Mouse (Mus musculus): ENCODE measurements around the gene Tmprss9.

Gene Tmprss9

GRCm38 (mm10) chr10:80915260-80915659 lies 43.6 kb downstream of the Tmprss9 start:
- no peak for DNase-seq (ENCODE audit: low spot score)

GRCm38 (mm10) chr10:80915736-80916135 lies 44.1 kb downstream of the Tmprss9 start:
- DNase-seq (ENCODE audit: low spot score): no peak

DNA sequence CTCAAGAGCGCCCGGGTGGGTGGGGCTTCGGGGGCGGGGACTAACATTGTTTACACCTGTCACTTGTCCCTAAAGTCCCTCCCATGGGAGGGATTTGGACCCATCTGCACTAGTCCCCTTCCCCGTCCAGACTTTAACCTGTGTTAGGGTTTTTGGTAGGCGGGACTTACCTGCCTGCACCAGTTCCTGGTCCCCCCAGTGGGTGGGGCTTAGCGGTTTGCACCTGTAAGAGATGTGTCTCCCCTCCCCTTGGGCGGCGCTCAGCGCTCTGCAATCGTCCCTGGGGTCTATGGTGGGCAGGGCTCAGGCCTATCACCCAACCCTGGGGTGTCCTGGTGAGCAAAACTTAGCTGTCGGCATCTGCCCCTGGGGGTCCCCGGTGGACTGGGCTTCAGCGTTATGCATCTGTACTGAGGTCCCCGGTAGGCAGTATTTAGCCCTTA lies 45.7 kb downstream of the Tmprss9 start:
- no peak for DNase-seq (ENCODE audit: low spot score)

- DNase-seq (ENCODE audit: low spot score): peak; percentile 80
Observed at GRCm38 (mm10) chr10:80917779-80918434, 46.3 kb downstream of the Tmprss9 start, which contains the start of gene Lmnb2. Lmnb2 (minus strand) TSS chr10:80918245.

- DNase-seq (ENCODE audit: low spot score): no peak
Observed at GRCm38 (mm10) chr10:80921923-80922322, 50.3 kb downstream of the Tmprss9 start.

DNA sequence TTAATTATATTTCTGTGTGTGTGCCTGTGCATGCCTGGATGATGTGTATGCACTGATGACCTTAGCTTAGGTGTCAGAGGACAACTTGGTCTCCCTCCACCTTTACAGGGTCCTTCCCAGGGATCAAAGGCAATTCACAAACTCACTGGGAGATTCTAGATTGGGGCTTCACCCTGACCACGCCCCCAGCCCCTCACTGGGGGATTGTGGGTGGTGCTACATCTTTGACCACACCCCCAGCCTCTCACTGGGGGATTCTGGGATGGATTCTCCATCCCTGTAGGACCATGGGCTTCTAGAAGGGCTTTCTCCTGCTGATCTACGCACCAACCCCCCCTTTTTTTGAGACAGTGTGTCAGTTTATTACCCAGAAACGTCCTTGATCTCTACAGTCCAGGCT lies 53.8 kb downstream of the Tmprss9 start:
- no peak for DNase-seq (ENCODE audit: low spot score)

GRCm38 (mm10) chr10:80928586-80929298 lies 57.1 kb downstream of the Tmprss9 start:
- DNase-seq (ENCODE audit: low spot score): peak; percentile 94

GRCm38 (mm10) chr10:80929299-80930226 lies 57.9 kb downstream of the Tmprss9 start, which contains the start of gene Gadd45b:
Gadd45b (plus strand) TSS chr10:80930073.
- DNase-seq (ENCODE audit: low spot score): peak; percentile 99

DNA sequence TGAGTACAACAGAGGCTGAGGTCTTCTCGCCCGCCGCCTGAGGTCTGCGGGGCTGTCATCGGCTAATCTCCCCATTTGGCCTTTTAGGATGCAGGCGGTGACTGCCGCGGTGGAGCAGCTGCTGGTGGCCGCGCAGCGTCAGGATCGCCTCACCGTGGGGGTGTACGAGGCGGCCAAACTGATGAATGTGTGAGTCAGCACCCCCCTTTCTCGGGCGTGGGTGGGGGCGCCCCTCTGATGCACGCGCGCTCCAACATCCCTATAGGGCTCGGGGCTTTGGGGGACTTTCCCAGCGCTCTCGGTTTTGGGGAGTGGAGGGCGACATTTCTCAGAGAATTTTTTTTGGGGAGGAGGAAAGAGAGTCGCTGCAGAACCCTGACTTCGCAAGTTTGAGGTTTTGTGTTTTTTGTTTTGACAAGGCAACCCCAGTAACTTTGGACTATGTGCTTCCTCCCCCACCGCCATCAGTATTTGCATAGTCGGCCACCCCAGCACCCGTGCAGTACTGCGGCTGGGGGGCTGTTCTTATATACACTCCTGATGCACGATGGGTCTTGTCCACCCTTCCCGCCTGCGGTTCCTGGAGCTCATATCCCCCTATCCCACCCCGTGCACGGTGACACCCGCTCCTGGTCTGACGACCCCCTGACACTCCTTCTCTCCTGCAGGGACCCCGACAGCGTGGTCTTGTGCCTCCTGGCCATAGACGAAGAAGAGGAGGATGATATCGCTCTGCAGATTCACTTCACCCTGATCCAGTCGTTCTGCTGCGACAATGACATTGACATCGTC lies 58.9 kb downstream of the Tmprss9 start:
- peak; percentile 68 for DNase-seq (ENCODE audit: low spot score)

GRCm38 (mm10) chr10:80931153-80931671 lies 59.6 kb downstream of the Tmprss9 start:
- DNase-seq (ENCODE audit: low spot score): no peak

- DNase-seq (ENCODE audit: low spot score): no peak
Observed at GRCm38 (mm10) chr10:80931695-80932094, 60.0 kb downstream of the Tmprss9 start.

DNA sequence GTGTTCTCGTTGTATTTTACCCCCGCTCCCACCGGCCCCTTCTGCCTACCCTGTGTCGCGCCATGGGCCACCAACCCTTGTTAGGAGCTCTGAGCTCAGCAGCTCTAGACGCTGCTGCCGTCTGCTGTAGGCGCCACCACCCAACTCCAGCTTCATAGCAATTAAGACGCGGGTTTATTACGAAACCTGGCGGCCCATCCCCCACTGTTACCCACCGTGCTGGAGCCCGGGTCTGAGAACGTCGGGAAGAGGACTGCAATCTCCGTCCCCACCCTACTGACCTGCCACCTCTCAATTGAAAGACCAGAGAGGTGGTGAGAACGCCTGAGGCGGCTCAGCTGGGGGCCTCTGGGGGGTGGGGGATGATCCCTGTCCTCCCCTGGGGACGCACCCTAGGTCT lies 60.6 kb downstream of the Tmprss9 start:
- DNase-seq (ENCODE audit: low spot score): peak; percentile 73

DNA sequence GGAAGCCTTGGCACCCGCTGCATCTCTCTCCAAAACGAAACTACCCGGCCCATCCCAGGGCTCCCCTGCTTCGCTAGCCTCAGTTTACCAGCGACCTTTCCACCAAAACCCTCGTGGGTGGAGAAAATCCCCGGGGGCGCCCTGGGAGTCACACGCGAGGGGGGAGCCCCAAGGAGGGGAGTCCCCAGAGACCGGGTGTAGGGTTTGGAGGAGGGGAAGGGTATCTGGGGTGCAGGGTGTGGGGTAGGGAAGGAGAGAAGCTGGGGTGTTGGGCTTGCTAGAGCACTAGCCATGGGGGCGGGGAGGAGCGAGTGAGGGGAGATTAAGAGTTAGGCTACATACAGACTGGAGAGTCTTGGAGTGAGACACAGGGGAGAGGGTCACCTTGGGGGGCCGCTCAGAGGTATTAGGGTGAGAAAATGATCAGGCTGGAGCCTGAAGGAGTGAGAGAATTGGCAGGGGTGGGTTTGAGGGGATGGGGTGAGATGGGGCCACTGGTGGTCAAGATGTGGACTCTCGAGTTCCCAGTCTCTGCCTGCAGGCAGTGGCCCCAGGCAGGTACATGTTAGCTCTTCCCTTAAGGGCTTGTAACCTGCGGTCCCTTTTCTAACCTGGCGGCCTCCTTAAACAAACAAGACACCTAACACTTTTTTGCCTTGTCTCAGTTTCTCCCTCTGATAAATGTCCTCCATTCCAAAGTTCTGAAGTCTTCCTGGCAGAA lies 61.2 kb downstream of the Tmprss9 start:
- peak; percentile 65 for DNase-seq (ENCODE audit: low spot score)

- peak; percentile 62 for DNase-seq (ENCODE audit: low spot score)
Observed at GRCm38 (mm10) chr10:80933421-80933979, 61.9 kb downstream of the Tmprss9 start.

- DNase-seq (ENCODE audit: low spot score): peak; percentile 69
Observed at GRCm38 (mm10) chr10:80934136-80934985, 62.7 kb downstream of the Tmprss9 start.

- no peak for DNase-seq (ENCODE audit: low spot score)
Observed at GRCm38 (mm10) chr10:80935241-80935640, 63.6 kb downstream of the Tmprss9 start.

- no peak for DNase-seq (ENCODE audit: low spot score)
Observed at GRCm38 (mm10) chr10:80935698-80936097, 64.0 kb downstream of the Tmprss9 start.

DNA sequence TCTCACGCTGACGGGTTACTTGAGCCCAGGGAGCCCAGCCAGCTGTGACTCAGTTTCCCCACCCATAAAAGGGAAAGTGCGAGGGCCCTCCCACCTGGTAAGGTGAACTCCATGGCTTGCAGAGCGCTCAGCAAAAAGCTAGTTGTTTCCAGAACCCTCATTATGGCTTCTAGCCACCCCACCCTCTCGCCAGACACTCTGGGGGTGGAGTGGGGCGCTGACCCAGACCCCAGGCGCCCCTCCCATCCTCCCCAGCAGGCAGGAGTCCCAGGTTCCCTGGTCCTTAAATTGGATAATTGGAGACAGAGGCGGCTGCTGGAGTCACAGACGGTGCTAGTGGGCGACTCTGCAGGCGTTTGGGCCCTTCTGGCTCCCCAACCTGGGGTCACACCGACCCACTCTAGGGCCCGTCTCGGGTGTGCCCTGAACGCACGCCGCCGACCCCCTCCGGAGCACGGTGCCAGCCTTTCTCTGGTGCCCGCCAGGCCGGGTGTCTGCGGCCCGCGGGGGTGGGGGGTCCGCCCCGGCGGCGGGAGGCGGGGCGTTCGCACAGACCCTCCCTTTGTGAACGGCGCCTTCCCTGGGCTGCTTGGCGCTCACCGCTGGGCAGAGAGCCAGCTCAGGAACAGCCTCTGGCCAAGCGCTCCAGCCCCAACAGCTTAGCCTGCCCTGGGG lies 64.6 kb downstream of the Tmprss9 start:
- DNase-seq (ENCODE audit: low spot score): peak; percentile 87

DNA sequence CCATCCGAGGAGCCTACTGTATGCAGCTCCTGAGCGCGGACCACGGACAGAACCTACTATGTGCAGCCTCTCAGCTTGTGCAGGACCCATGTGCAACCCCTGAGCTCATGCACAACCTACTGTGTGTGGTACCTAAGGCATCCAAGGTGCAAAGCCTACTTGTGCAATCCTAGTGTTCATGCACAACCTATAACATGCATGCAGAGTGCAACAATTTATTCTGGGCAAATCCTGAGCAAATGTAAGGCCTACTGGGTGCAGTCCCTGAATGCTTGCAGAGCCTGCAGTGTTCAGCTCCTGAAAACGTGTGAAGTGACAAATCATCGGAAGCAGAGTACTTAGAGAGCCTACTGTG lies 65.1 kb downstream of the Tmprss9 start:
- DNase-seq (ENCODE audit: low spot score): no peak

Data from testis, postnatal 10 days (tissue).